Mouse (Mus musculus) gastrocnemius, adult 2 months (tissue): ENCODE results near the gene Ccdc124. TPM values are rescaled to one million over a fixed set of nuclear protein-coding genes. Genes with fewer than 3 reads are reported as not detected.

ENCODE experiments used
- DNase-seq: peaks from one replicate; pipeline ENCODE4 v3.0.0; 2022
- H3K27ac ChIP-seq: fragments of 200-600 bp; 2 replicates; pipeline ENCODE4 v1.8.1; 2022; ENCODE audit warnings: mild to moderate bottlenecking
- H3K4me3 ChIP-seq: fragments of 200-600 bp; 2 replicates; pipeline ENCODE4 v1.8.1; 2022; ENCODE audit warnings: mild to moderate bottlenecking, moderate library complexity
- CTCF ChIP-seq: fragments of 200-600 bp; IDR thresholded peaks from 2 replicates; pipeline ENCODE4 v1.8.1; 2022; ENCODE audit warnings: antibody characterized with exemption, mild to moderate bottlenecking, moderate library complexity
- intact Hi-C: fragments of 180-260 bp; cut with DNase I; formaldehyde crosslinking; loops from one replicate; pipeline ENCODE4 v1.15.1; 2025
- total RNA-seq, 2 experiments: library from RNA; stranded (reverse); gene quantifications; 2 replicates each; pipeline ENCODE4 v1.2.3; 2021

Gene Ccdc124
- total RNA-seq, 2 experiments from 2014 or later, result 65.6 to 73.1 TPM

DNA sequence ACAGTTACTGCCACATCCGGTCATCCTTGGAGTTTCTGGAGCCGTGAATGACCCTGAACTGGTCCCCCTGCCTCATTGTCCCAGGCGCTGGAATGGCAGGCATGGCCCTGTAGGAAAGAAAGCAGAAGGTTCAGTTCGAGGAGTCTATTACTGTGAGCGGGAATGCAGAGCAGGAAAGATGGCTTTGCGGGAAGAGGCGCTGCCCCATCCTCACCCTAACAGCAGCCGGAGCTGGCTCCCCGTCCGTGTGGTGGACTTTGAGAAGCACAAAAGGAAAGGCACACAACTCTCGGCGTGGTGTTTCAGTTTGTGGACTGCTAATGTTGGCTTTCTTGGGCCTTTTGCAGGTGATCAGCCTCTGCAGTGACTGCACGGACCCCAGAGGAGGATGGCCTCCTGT is 706 bp upstream of the Ccdc124 start:
- TF ChIP-seq CTCF, result no peak
- Histone ChIP-seq H3K27ac (no peak overlapping the region), H3K4me3 (no peak overlapping the region)
- no peak for DNase-seq
- intact Hi-C loops, result loop anchor here (2.0 kb wide), 1 partner anchor 18 kb away; the partner anchor contains the start of gene Slc5a5

DNA sequence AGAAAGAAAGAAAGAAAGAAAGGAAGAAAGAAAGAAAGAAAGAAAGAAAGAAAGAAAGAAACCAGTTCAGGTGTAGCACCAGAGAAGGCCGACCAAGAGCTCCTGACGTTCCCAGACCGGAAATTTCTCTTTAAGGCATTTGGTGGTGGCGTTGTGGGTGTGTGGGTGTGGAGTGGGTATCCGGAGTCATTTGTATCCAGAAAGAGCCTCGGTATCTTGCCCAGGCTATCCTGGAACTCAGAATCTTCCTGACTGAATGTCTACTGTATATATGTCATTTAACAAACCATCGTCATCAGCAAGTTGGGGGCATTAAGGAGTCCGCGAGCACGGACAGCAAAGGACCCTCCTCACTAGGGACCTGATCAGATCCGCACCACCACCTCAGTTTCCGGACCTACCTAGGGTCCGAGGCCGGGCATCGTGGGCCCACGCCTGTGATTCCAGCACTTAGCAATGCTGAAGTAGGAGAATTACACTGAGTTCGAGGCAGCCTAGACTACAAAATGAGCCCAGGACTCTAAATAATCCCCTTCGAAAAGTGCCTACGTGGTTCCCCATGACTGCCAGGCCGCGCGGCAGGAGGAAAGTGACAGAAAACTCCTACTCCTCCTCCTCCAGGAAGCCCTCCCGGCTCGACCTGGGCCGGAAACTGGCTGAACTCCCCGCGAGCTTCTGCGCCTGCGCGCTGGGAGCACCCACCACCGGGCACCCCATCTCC is 932 bp downstream of the Ccdc124 start:
- no peak for DNase-seq
- Histone ChIP-seq H3K27ac (peak overlapping the region; percentile 95), H3K4me3 (peak overlapping the region; percentile 77)
- TF ChIP-seq CTCF, result no peak
- intact Hi-C loops, result no loop called here

DNA sequence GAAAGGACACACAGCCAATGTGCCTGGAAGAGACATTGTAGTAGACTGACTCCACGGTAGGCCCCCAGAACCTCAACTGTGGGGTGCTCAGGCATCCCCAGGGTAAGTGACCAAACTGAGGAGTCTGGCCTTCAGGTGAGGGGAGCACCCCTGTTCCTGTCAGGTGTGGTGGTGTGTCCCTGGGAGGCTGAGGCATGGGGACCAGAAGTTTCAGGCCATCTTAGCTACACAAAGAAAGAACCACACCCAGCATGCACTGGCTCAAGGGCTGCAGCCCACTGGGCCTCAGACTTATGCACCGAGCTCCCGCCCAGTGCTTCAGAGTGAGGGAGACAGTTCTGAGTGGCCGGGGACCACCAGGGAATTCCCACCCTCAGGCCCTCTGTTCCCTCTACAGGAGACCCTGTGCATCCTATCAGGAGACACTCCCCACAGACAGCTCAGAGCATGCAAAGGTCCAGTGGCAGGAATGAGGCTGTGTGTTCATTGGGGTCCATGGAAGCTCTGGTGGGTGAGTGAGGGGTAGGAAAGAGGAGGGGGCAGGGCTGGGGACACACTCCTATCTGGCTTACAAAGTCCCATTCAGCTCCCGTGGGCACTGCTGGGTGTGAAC is 2.4 kb downstream of the Ccdc124 start:
- no peak overlapping the region for H3K4me3 ChIP-seq

GRCm38 (mm10) chr8:70869601-70870041 is 4.1 kb downstream of the Ccdc124 start:
- Histone ChIP-seq H3K4me3 (no peak overlapping the region), H3K27ac (no peak overlapping the region)
- intact Hi-C loops, result loop anchor here (1.0 to 2.0 kb wide), 2 partner anchors 25 to 49 kb away; no protein-coding TSS in a partner anchor
- peak; percentile 82 for DNase-seq
- peak; percentile 95 for TF ChIP-seq CTCF

More for the DNA sequence above, 2.4 kb downstream of the Ccdc124 start:
- intact Hi-C loops, result no loop called here
- no peak for DNase-seq
- no peak for TF ChIP-seq CTCF
- no peak overlapping the region for H3K27ac ChIP-seq

DNA sequence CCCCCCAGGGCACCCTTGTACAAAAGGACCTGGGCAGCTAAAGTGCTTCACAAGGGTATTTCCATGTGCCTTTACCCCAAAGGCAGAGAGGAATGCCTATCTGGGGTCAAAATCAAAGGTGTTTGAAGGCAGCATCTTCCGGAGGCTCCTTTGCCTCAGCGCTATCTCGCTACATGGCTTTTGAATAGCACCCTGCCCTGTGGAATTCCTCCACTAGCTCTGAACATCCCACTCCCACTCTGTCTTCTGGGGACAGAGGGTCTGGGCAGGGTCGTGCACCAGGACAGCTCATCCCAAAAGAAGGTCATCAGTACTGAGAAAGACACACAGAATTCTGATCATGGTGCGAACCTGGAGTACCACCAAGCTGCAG is 4.5 kb downstream of the Ccdc124 start:
- no peak for TF ChIP-seq CTCF
- Histone ChIP-seq H3K27ac (no peak overlapping the region), H3K4me3 (no peak overlapping the region)
- DNase-seq, result no peak
- intact Hi-C loops, result loop anchor here (1.0 to 2.0 kb wide), 2 partner anchors 25 to 48 kb away; no protein-coding TSS in a partner anchor

- intact Hi-C loops, result loop anchor here (1.0 to 2.0 kb wide), 2 partner anchors 24 to 48 kb away; no protein-coding TSS in a partner anchor
- H3K4me3 ChIP-seq, result no peak overlapping the region
- no peak overlapping the region for H3K27ac ChIP-seq
- no peak for TF ChIP-seq CTCF
- DNase-seq, result no peak
Measured at GRCm38 (mm10) chr8:70868559-70869198, 5.1 kb downstream of the Ccdc124 start.

GRCm38 (mm10) chr8:70866566-70866965 is 7.2 kb downstream of the Ccdc124 start:
- intact Hi-C loops, result no loop called here
- Histone ChIP-seq H3K27ac (no peak overlapping the region), H3K4me3 (no peak overlapping the region)
- no peak for DNase-seq
- TF ChIP-seq CTCF, result no peak

- peak overlapping the region; percentile 94 for H3K4me3 ChIP-seq
- H3K27ac ChIP-seq, result peak overlapping the region; percentile 95
- intact Hi-C loops, result no loop called here
- TF ChIP-seq CTCF, result no peak
- no peak for DNase-seq
Measured at GRCm38 (mm10) chr8:70866001-70866520, 7.7 kb downstream of the Ccdc124 start.

- peak; percentile 98 for DNase-seq
- intact Hi-C loops, result no loop called here
- no peak for TF ChIP-seq CTCF
- H3K27ac ChIP-seq, result peak overlapping the region; percentile 95
- peak overlapping the region; percentile 94 for H3K4me3 ChIP-seq
Measured at GRCm38 (mm10) chr8:70865350-70866000, 8.3 kb downstream of the Ccdc124 start.

GRCm38 (mm10) chr8:70864712-70865221 is 9.0 kb downstream of the Ccdc124 start:
- H3K4me3 ChIP-seq, result peak overlapping the region; percentile 94
- H3K27ac ChIP-seq, result peak overlapping the region; percentile 95
- intact Hi-C loops, result no loop called here
- TF ChIP-seq CTCF, result no peak
- peak; percentile 61 for DNase-seq

GRCm38 (mm10) chr8:70863956-70864711 is 9.6 kb downstream of the Ccdc124 start:
- intact Hi-C loops, result no loop called here
- TF ChIP-seq CTCF, result no peak
- Histone ChIP-seq H3K27ac (peak overlapping the region; percentile 95; the same call in 1 of the 2 replicates), H3K4me3 (peak overlapping the region; percentile 94)
- peak; percentile 62 for DNase-seq
